Mouse (Mus musculus) thymus, adult 2 months (tissue): Measurements from ENCODE around the gene Pced1b.

Experiments
- CTCF ChIP-seq: fragments of 200-500 bp; IDR thresholded peaks from 2 replicates; pipeline ENCODE4 v1.5.1; 2012; ENCODE audit warnings: mild to moderate bottlenecking, control low read depth, low read length, moderate library complexity, borderline replicate concordance; ENCODE audit not compliant: control insufficient read depth, poor library complexity, insufficient read depth; ENCODE audit errors: extremely low read depth
- POLR2A ChIP-seq: fragments of 200-500 bp; IDR thresholded peaks from 2 replicates; pipeline ENCODE4 v1.6.1; 2012; ENCODE audit warnings: mild to moderate bottlenecking, low read length, control low read depth, moderate library complexity; ENCODE audit not compliant: control insufficient read depth, poor library complexity, insufficient read depth; ENCODE audit errors: extremely low read depth

GRCm38 (mm10) chr15:97332582-97332981 lies 85.7 kb downstream of the Pced1b start:
- TF ChIP-seq CTCF: no peak
- no peak for TF ChIP-seq POLR2A
